Mouse (Mus musculus): ENCODE measurements around the gene Zbtb20. TPM values are rescaled to one million over a fixed set of nuclear protein-coding genes. Genes with fewer than 3 reads are reported as not detected.

Gene Zbtb20
- polyA plus RNA-seq, 1 experiment = 14.7 TPM

DNA sequence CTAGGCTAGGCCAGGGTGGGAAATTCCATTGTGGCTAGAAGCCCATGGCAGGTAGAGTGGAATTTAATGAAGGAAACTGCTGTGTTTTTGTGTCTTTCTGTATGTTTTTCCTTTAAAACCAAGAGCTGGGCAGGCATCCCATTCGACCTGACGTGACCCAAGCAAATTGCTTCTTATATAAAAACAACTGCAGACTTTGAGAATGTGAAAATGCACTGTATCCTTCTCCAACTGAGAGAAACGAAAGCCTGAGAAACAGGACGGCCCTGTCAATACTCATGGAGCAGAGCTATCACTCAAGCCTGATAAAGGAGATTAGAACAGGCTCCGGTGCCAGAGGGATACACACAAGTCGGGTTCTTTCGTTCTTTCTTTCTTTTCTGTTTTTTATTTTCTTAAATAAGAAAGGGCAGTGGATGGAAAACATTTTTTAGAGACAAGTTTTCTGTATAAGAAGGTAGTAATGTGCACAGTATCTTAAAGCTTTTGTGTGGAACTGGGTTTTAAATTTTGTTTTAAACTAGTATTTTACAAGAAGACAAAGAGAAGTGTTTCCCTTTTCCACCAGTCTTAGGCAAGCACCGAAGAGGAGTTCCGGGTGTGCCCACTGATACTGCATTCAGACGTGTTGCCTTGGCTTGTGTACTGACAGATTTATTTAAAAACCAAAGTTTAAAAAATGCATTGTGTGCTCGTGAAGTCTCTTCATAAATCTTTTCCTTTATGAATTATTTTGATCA is 458.9 kb downstream of the Zbtb20 start:
- no peak overlapping the region for H3K4me3 ChIP-seq (ENCODE audit: insufficient read depth, low read length)
- TF ChIP-seq CTCF (IDR thresholded peaks at IDR 0.05; ENCODE audit: low read depth, low read length) = no peak
- TF ChIP-seq POLR2A (IDR thresholded peaks at IDR 0.05; ENCODE audit: borderline replicate concordance, low read depth, low read length) = no peak
- no peak overlapping the region for H3K27ac ChIP-seq (ENCODE audit: insufficient read depth, low read depth, low read length)
- H3K4me1 ChIP-seq (ENCODE audit: control insufficient read depth, insufficient read depth, low read length) = no peaks in the 10 kb centered on the region

DNA sequence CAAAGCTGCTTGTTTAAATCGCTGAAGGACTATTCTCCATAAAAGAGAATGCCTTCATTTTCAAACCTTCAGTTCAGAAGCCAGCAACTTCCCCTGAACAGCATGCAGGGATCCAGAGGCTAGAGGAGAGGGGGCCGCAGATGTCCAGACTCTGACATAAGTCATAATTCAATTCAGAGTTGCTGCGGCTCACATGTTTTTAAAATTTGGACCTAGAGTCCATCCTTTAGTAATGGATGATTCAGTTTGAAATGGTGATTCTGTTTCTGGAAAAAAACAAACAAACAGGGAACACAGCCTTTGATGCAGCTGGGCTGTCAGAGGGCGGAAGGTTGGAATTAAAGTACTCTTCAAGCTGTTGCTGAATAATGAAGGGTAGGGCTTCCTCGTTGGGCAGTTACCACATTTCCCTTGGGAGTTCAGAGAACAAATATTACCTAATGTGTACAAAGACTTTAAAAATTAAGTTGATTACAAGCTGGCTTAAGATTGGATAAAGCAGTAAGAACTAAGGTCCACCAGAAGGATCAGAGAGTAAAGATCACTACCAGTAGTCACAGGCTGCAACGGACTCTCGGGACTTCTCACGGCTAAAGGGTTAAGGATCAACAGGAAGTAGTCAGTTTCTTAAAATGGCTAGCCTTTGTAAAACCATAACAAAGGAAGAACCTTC is 459.6 kb downstream of the Zbtb20 start:
- no peak for TF ChIP-seq CTCF (IDR thresholded peaks at IDR 0.05; ENCODE audit: low read depth, low read length)
- no peak for TF ChIP-seq POLR2A (IDR thresholded peaks at IDR 0.05; ENCODE audit: borderline replicate concordance, low read depth, low read length)
- Histone ChIP-seq H3K27ac (ENCODE audit: insufficient read depth, low read depth, low read length) (no peak overlapping the region), H3K4me1 (ENCODE audit: control insufficient read depth, insufficient read depth, low read length) (no peaks in the 10 kb centered on the region), H3K4me3 (ENCODE audit: insufficient read depth, low read length) (no peak overlapping the region)

- no peak overlapping the region for H3K27ac ChIP-seq (ENCODE audit: insufficient read depth, low read depth, low read length)
- H3K4me3 ChIP-seq (ENCODE audit: insufficient read depth, low read length) = no peak overlapping the region
- no peaks in the 10 kb centered on the region for H3K4me1 ChIP-seq (ENCODE audit: control insufficient read depth, insufficient read depth, low read length)
- TF ChIP-seq CTCF (IDR thresholded peaks at IDR 0.05; ENCODE audit: low read depth, low read length) (no peak), POLR2A (IDR thresholded peaks at IDR 0.05; ENCODE audit: borderline replicate concordance, low read depth, low read length) (no peak)
These were observed 460.1 kb downstream of the Zbtb20 start for GRCm38 (mm10) chr16:43335824-43336215.

DNA sequence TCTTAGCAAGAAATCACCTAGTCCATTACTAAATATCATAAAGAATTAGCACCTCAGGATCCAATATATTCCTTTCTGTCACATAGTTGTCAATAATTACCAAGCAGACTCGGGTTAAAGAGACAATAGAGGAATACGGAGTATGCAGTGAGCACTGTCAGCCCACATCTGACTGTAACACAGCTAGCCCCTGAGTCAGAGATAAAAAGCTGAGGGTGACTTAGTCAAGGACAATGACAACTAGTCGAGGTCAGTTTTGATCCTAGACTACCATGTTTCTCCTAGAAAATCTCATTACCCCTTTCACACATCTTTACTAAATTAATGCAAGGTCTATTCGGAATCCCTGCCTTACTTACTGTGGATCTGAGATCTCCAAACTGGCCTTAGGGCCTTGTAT is 465.0 kb downstream of the Zbtb20 start:
- Histone ChIP-seq H3K27ac (ENCODE audit: insufficient read depth, low read depth, low read length) (no peak overlapping the region), H3K4me1 (ENCODE audit: control insufficient read depth, insufficient read depth, low read length) (peaks cover 2% of the 10 kb centered on the region; the same call in 1 of the 2 replicates)
- TF ChIP-seq CTCF (IDR thresholded peaks at IDR 0.05; ENCODE audit: low read depth, low read length) (no peak), POLR2A (IDR thresholded peaks at IDR 0.05; ENCODE audit: borderline replicate concordance, low read depth, low read length) (no peak)

DNA sequence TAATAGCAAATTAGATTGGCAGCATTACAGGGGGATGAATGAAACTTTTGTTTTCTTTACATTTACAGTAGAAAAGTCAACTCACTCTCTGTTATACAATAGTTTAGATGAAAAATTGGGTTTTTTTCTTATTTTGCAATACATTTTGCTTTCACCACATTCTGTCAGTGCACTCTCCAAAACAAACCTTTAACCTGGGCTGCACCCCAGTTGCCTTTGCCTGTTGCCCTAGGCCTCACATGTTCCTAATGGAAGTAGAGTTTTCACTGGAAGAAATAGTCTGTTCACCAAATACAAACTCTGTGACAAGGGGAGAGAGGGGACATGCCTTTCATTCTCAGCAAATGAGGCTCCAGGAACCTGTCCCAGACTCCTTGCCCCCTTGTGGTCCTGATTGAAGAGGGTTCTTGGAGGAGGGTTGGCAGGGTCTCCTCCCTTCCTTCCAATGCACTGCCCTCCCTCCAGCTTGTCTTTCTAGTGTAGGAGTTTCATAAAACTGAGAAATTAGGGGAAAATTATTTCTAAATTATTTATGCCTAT is 466.3 kb downstream of the Zbtb20 start:
- H3K27ac ChIP-seq (ENCODE audit: insufficient read depth, low read depth, low read length) = no peak overlapping the region
- peaks cover 5% of the 10 kb centered on the region for H3K4me1 ChIP-seq (ENCODE audit: control insufficient read depth, insufficient read depth, low read length)
- no peak overlapping the region for H3K4me3 ChIP-seq (ENCODE audit: insufficient read depth, low read length)
- no peak for TF ChIP-seq POLR2A (IDR thresholded peaks at IDR 0.05; ENCODE audit: borderline replicate concordance, low read depth, low read length)
- no peak for TF ChIP-seq CTCF (IDR thresholded peaks at IDR 0.05; ENCODE audit: low read depth, low read length)

More for the DNA sequence above, 465.0 kb downstream of the Zbtb20 start:
- no peak overlapping the region for H3K4me3 ChIP-seq (ENCODE audit: insufficient read depth, low read length)

DNA sequence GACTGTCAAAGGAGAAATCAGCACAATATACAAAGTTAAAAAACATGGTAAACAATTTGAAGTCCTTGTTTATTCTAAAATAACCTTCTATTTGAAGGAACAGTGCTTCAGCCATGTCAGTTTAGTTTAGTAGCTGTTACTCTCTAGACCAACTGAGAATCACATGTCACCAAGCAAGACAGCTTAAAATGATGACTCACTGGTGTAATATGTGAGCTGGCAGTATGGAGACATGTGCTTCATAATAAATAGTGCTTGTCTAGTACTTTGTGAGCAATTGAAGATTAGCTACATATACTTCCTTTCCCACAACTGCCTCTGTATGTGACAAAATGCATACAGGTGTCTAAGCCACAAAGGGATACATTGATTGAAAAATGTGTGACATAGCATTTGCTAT is 470.4 kb downstream of the Zbtb20 start:
- peaks cover 14% of the 10 kb centered on the region for H3K4me1 ChIP-seq (ENCODE audit: control insufficient read depth, insufficient read depth, low read length)
- H3K27ac ChIP-seq (ENCODE audit: insufficient read depth, low read depth, low read length) = no peak overlapping the region
- TF ChIP-seq POLR2A (IDR thresholded peaks at IDR 0.05; ENCODE audit: borderline replicate concordance, low read depth, low read length) (no peak), CTCF (IDR thresholded peaks at IDR 0.05; ENCODE audit: low read depth, low read length) (no peak)
- H3K4me3 ChIP-seq (ENCODE audit: insufficient read depth, low read length) = no peak overlapping the region

DNA sequence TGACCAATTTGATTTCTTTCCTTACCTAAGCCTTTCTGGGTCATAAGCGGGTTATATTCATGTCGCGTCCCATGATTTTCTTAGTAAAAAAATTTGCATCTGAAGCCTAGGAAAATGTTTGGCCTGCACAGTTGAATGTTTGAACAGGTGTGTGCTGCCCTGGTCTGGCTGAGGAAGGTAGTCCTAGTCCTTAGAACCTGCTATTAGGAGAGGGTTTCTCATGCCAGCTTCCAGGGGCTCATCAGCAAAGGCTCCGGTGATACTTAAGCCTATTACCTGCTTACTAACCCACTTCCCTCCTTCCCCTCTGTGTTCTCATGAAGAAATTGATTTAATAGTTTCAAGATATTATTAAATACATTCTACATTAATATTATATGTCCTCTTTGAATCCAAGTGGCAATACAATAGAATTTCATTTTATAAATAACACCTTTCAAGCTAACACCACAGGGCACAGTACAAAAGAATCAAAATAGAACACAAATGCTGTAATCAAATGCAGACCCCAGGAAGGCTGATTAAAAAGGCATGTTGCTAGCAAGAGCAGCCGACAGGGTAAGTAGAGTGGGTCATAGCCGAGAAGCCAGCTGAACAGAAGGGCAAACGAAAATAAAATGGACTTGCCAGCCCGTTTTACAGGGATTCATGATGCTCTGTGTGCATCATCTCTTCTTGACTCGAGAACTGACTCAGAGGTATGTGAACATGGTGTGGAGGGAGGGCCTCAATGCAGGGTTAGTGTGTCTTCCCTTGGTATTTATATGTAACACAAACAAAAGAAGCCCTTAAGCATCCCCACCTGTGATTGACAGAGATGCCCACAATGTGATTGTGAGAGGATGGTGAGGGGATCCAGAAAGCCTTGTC is 480.3 kb downstream of the Zbtb20 start:
- H3K27ac ChIP-seq (ENCODE audit: insufficient read depth, low read depth, low read length) = no peak overlapping the region
- H3K4me1 ChIP-seq (ENCODE audit: control insufficient read depth, insufficient read depth, low read length) = peaks cover 11% of the 10 kb centered on the region
- H3K4me3 ChIP-seq (ENCODE audit: insufficient read depth, low read length) = no peak overlapping the region
- TF ChIP-seq POLR2A (IDR thresholded peaks at IDR 0.05; ENCODE audit: borderline replicate concordance, low read depth, low read length) (no peak), CTCF (IDR thresholded peaks at IDR 0.05; ENCODE audit: low read depth, low read length) (no peak)

DNA sequence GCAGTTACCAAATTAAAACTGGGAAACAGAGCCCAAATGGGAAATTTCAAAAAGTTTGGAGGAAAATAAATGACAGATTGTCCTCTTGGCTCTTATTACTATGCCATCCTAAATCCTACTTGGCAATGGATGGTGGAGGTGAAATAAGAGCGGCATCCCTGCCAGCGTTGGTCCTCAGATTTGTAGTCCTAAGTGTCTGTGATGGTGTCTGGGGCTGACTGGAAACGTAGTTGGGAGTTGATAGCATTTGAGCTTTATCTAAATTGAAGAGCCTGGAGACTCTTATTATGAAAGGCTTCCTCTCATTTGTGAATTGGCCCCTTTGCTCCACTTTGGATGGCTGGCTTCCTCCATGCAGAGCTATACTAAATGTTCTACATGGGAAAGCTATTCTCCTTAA is 483.9 kb downstream of the Zbtb20 start:
- TF ChIP-seq POLR2A (IDR thresholded peaks at IDR 0.05; ENCODE audit: borderline replicate concordance, low read depth, low read length) (no peak), CTCF (IDR thresholded peaks at IDR 0.05; ENCODE audit: low read depth, low read length) (no peak)
- Histone ChIP-seq H3K4me1 (ENCODE audit: control insufficient read depth, insufficient read depth, low read length) (peaks cover 15% of the 10 kb centered on the region), H3K27ac (ENCODE audit: insufficient read depth, low read depth, low read length) (no peak overlapping the region), H3K4me3 (ENCODE audit: insufficient read depth, low read length) (no peak overlapping the region)

DNA sequence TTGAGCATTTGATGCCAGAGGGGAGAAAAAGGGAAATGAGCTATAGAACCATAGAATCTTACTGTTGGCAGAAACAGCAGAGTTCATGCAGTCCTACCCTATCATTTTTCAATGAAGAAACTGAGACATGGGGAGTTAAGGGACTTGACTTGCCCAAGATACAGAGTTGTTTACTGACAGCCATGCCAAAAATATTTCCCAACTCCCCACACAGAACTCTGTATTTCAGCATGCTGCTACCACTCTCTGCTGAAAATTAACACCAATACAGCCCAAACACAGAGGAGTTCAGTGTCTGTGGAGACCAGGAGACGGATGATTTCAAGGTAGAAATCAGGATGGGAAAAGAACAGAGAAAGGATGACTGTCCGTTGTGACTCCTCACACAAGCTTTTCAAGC is 484.4 kb downstream of the Zbtb20 start:
- TF ChIP-seq POLR2A (IDR thresholded peaks at IDR 0.05; ENCODE audit: borderline replicate concordance, low read depth, low read length) (no peak), CTCF (IDR thresholded peaks at IDR 0.05; ENCODE audit: low read depth, low read length) (no peak)
- peaks cover 19% of the 10 kb centered on the region for H3K4me1 ChIP-seq (ENCODE audit: control insufficient read depth, insufficient read depth, low read length)
- no peak overlapping the region for H3K27ac ChIP-seq (ENCODE audit: insufficient read depth, low read depth, low read length)
- H3K4me3 ChIP-seq (ENCODE audit: insufficient read depth, low read length) = no peak overlapping the region

Measured in bone marrow macrophage, adult 2 months (primary cell).